Mouse (Mus musculus): Measurements from ENCODE around the gene Sh3rf3.

DNA sequence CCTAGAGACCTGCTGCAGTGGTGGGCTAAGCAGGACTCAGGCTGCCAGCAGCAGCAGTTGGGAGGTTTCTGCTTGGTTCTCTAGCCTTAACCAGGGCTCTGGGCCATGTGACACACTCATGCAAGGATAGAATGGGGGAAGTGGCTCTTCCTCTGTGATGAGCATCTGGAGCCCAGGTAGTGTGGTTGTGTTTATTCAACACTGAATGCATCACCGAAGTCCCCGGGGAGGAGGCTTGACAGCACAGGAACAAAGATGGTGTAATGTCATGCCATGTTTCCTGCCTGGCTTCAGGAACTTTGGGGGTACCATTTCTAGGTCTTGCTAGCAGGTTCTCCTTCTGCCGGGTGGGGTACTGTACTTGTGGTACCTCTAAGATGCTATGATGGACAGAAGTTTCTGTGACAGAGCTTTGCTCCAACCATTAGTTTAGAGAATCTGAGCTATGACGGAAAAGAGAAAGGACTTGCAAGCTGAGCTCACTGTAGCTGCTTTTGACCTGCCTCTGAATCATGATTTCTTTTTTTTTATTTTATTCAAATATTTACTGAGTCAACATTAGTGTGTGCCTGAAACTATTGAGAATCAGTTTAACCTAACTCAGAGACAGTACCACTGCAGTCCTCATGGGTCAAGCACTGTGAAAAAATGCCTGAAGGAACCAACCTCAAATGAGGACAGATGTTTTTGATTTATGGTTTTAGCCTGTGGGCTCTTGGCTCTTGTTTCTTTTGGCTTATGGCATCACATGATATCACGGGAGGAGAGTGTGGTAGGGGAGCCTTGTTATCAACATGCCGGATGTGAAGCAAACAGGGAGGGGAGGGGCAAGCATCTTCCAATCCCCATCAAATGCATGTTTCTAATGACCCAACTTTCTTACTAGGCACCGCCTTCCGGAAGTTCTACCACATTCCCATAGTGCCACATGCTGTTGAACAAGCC lies 102.4 kb downstream of the Sh3rf3 start:
- TF ChIP-seq CTCF (conservative IDR thresholded peaks at IDR 0.05; ENCODE audit: low read length) = no peak
- TF ChIP-seq NANOG (IDR thresholded peaks at IDR 0.05; ENCODE audit: borderline replicate concordance, low read length) = no peak
- TF ChIP-seq POU5F1 (IDR thresholded peaks at IDR 0.05; ENCODE audit: borderline replicate concordance, low read length) = no peak

Data from E14TG2a.4 (cell line).